Mouse (Mus musculus) A20 (cell line): ENCODE results near the gene Srsf4.
A peak's percentile ranks its signal among the peaks of the same experiment; 100 is the strongest.

Experiments used
- DNase-seq: peaks from one replicate; pipeline ENCODE4 v3.0.0-alpha.2; 2011; ENCODE audit warnings: low read depth, low spot score

Gene Srsf4

DNA sequence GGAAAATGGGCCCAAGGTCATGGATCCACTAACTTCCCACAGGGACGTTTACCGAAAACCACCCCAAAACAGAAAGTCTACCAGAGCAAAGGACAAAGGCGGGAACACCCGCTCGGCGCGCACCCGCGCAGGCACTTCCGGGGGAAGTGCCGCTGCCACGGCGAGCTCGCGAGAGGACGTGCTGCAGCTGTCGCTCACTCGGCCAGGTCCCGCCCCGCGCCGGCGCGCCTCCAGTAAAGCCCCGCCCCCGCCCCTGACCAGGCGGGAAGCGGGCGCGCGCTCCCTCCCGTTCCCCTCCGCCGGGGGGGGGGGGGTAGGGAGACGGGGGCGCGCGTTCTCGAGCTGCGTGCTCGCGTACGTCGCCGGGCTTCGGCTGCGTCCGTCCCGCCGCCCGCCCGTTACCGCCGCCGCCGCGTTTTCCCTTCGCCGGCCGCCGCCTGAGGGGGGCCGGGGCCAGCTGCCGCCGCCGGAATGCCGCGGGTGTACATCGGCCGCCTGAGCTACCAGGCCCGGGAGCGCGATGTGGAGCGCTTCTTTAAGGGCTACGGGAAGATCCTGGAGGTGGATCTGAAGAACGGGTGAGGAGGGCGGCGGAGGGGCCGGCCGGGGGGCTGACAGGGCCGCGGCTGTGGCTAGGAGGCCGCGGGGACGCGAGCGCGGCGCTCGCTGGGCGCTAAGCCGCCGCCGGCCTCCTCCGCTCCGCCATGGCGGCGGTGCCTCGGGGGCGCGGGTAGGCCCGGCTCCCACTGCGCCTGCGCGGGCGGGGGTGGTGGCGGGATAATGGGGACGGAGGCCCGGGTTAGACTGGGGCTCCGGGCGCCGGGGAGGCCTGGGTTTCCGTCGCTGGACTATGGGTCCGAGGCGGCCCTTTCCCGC, at the start of gene Srsf4:
Srsf4 (plus strand) TSS at position 325 of the 876 bp plus-strand sequence.
- DNase-seq = peak; percentile 97

DNA sequence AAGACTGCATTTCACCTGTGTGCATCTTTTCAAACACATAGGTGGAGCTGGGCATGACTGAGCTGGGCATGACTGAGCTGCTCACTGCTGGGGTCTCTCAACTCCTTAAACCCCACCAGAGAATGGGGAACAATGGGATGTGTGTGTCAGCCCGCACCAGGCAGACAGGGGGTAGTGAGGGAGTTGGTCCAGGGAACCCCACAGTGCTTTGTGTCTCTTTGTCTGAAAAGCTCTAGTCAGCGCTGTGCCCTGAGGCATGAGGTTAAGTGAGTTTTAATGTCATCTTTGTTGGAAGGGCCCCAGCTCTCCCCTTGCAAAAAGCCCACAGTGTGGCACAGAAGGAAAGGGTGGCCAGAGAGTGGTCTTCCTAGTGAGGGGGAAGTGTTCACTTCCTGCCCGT, 48.5 kb upstream of the Srsf4 start:
- no peak for DNase-seq

DNA sequence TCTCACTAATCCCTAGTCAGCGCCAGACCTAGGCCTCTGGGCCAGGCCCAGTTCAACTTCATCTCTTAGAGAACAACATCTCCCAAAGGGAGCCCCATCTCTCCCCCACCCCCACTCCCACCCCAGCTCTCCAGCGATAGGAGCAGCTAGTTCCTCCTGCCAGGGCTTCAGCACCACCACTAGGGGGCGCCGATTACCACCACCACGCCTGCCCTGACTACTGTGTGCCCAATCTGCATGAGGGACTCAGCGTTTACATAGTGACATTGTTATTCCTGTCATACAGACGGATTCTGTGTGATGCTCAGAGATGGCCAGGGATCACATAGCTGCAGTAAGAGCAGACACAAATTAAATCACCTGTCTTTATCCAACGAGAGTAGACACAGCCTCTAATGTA, 47.6 kb upstream of the Srsf4 start:
- peak; percentile 55 for DNase-seq

DNA sequence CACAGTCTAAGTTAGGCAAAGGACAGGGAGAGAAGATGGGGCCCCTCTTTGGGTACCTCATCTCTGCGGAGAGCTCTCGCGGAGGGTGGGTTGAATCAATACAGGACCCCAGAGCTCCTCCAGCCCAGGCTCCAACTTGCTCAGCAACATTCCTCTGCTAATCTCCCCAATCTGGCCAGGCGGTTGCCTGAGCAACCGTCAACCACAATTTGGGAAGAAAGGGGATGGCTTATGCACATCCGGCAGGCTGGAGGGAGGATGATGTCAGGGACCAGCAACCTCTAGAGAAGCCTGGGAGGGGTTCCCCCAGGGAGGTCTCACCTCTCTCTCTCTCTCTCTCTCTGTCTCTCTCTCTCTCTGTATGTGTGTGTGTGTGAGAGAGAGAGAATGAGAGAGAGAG, 46.5 kb upstream of the Srsf4 start:
- DNase-seq = no peak

DNA sequence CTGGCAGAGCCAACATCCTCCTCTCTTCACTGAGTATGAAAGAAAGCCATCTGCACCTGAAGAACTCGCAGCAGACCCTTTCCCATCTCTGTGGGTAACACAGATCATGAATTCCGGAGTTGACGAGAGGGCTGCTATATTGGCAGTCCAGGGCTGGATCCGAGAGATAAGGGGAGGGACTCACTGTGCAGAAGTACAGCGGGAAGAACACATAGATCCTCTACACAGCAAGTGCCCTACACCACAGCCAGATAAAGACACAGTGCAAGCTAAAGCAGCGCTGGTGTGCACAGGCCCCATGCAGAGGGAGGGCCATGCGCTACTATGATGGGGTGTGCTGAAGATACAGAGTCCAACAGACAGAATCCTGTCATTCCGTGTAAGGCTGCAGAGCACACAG, 44.3 kb upstream of the Srsf4 start:
- DNase-seq = no peak

DNA sequence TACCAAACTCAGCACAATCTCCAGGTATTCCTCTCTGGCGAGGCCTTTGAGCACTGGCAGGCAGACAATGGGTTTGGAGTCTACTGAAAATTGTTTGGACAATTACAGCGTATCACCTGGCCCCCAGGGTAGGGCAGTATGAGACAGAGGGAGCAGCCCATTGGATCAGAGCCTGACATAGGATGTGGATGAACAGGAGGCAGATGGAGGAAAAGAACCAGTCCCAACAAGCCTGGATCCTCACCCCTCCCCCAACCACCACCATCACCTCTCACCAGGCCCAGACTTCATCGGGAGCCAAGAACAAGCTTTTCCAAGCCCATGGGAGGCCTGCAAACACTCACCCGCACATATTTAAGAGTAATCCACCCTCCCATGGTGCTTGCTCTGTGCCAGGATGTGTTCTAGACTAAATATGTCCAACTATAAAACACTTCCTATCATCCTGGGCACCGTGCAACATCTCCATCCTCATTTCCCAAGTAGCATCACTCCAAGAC, 41.8 kb upstream of the Srsf4 start:
- no peak for DNase-seq

DNA sequence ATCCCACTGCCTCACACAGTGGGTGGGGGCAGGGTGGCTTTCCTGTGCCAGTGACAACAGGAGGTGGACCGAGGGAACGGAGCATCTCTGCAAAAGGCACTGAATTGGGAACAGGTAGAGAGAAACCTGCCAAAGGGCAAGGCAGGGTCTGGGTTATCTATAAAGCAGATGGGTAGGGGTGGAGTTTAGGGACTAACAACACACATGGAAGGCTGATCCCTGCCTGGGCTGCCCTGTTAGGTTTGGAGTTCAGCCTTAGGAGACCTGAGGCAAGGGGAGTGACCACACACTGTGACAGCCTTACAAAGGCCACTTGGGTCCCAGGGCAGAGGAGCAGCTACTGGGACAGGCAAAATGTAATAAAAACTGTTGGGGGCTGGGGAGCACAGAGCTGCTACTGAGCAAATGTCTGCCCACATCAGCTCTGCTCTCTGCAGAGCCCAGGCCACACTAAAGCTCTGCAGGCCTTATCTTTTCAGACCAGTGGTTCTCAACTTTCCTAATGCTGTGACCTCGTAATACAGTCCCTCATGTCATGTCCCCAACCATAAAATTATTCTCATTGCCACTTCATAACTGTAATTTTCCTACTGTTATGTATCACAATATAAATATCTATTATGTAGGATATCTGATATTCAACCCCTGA, 40.5 kb upstream of the Srsf4 start:
- no peak for DNase-seq

DNA sequence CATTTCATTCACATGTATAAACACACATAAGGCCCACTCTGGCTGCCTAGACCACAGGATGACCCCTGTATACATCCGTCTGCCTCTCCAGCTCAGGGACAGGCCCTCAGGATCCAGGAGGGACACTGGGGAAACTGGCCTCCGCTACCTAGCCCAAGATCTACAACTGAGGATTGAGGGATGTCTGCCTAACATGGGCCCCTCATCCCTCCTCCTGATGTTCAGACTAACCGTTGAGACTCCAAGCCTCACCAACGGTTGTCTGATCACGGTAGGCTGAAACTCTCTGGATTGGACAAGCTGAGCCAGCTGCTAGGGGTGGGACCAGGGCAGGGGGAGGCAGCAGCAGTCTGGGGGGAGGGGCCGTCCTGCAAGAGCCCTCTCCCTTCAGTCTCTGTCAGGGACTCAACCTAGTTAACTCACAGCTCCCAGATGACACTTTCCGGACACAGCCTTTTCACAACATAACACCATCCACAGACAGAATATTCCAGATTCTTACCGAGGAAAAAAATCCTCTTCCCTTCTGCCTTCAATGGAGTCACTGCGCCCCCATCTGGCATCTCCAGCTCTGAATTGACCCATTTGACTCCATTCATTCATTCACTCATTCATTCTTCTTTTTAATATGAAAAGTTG, 39.3 kb upstream of the Srsf4 start:
- no peak for DNase-seq

DNA sequence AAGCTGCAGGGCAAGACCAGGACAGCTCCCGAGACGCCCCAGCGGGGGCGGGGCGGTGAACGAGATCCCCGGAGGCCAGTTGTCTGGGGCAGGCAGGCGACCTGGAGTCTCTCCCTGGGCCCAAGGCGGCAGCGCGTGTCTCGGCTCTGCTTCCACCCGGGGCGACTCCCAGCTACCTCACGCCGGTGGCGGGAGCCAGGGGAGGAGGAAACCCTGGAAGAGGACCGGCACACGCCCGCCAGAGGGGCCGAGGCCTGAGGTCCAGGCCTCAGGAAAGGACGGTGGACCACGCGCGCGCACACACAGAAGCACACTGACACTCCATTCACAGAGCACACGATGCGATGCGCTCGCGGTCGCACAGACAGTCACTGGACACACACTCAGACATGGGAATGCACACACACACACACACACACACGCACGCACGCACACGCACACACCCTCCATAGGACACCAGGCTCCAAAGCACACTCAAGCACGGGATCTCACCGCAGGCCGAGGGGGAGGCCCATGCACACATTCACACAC, 37.0 kb upstream of the Srsf4 start:
- no peak for DNase-seq

DNA sequence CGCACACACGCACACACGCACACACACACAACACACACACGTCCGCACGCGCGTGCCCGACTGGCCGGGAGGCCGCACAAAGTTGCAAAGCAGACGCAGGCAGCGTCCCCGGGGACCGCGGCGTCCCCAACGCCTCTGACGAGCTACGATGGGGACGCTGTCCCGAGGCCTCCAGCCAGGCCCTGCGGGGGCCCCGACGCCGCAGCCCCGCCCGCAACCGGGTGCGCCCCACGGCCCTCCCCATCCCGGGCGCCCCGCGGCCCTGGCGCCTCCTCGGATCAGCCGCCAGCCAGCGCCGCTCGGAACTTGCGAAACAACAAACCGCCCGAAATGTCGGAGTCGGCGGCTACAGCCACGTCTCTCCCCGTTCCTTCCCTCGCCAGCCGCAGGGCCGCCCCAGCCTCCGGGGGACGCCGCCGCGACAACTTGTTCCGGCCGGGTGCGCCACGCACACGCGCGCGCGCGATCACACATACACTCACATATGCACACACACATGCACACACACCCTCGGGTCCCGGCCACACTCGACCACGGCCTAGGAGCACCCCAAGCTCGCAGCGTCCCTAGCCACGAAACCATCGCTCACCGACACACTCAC, 36.4 kb upstream of the Srsf4 start:
- no peak for DNase-seq

DNA sequence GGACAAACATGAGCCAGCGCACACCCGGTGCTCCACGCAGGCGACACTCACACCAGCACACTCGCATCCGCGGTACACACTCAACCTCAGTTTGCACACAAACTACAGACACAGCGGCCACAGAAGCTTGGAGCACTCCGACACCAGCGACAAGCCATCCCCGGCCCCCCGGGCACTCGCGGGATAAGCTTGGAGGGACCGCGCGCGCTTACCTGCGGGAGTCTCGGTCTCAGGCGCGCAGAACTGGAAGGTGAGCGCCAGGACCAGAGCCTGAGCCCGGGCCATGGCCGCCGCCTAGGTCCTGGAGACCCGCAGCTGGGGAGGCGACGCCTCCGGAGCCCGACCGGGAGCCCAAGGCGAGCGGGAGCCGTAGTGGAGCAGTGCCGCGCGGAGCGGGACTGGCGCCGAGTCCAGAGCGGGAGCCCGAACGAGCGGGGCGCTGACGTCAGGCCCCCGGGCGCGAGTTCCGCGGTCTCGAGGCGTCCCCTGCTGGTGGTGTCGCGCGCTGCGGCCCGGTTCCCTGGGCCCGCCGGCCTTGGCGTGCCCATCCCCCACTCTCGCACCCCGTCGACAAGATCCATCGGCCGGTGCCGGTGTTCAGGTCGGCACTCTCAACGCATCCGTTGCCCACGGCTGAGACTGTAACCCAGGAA, 35.4 kb upstream of the Srsf4 start, which contains the start of gene Ptpru:
Ptpru (minus strand) TSS at position 417 of the 653 bp plus-strand sequence.
- DNase-seq = peak; percentile 76

DNA sequence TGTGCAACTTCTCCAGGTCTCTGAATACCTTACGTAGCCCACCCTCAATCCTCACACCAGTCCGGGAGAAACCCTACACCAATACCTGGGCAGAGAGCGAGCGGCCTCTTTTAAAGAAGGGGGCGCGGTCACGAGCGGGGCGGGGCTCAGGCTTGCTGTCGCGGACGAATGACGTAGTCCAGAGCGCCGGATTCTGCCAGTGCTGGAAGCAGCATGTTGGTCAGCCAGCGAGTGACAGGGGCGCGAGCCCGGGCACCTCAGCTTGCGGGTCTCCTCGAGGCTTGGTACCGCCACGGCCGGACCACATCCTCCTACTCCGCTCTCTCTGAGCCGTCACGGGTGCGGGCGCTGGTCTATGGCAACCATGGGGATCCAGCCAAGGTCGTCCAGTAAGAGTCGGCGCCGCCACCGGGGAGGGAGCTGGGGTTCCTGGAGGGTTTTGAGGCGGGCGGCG, 30.1 kb upstream of the Srsf4 start, which contains the start of gene Mecr:
Mecr (plus strand) TSS at position 181 of the 454 bp plus-strand sequence.
- peak; percentile 92 for DNase-seq

DNA sequence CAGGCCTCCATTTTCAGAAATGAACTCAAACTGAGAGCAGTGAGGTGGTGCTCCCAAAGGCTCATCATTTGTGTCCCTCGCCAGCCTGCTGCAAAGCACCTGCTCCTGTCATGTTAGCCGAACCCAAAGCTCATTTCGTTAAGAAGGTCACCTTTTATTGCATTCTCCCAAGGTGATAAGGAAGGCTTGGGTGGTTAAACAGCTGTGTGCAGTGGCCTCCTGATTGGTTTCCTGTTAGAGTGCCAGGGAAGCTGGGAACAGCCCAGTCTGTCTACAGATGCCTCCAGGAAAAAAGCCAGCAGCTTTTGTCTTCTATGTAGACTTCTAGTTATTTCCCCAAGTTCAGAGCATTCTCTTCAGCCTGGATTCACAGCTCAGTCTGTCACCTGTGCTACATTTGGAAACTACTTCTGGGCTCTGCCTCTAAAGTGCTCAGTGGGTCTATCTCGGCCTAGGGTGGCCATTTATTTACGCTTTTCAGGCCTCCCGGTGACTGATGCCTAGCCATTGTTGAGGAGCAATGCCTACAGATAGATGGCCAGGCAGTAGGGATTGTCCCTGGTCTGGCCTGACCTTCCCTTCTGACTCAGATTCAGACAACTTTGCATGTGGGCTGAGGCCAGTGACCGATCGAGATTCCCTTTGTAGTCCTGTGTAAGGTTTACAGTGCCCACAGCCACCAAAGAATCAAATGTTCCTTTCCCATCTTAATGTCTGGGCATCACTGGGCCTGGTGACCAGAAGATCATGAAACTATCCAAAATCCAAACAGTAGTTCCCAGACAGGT, 27.2 kb upstream of the Srsf4 start:
- DNase-seq = no peak

DNA sequence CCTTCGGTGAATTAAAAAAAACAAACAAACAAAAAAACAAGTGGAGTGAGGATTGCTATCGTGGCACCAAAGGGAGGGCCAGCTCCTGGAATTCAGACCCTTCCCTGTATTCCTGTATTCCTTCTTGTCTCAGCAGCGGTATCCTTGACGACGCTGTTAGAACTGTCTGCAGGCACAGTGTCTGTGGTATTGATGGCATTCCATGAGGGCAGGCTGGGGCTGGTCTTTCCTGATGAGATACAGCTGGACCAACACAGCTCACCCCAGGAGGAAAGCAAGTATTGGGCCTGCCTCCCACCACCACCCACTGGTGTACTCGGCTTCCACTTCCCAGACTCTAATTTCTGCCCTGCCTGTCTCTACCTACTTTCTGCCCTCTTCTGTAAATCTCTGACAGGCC, 25.3 kb upstream of the Srsf4 start:
- DNase-seq = no peak

DNA sequence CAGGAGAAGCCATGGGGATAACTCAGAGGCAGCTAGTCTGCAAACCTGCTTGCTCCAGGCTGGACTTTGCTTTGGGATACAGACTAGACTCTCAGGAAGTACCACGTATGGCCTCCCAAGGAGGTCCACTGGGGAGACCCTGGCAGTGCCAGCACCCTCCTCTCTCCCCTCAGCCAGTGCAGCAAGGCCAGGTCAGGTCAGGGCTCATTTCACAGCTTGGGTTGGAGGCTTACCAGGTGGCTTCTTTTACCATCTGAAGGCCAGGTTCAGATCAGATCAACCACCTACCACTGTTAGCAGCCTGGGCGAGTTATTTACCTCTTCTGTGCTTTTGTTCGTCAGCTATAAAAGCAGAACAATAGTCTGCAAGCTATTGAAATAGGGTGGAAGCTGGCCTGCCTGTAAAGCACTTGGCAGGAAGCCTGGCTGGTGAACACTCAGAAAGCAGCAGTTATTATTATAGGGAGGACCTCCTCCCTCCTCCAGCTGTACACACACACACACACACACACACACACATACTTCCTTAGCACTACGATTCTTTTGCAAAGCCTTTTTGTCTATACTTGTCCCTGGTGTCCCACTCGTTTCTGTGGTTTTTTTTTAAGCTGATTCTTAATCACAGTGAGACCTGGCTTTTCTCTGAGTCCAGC, 23.3 kb upstream of the Srsf4 start:
- no peak for DNase-seq

DNA sequence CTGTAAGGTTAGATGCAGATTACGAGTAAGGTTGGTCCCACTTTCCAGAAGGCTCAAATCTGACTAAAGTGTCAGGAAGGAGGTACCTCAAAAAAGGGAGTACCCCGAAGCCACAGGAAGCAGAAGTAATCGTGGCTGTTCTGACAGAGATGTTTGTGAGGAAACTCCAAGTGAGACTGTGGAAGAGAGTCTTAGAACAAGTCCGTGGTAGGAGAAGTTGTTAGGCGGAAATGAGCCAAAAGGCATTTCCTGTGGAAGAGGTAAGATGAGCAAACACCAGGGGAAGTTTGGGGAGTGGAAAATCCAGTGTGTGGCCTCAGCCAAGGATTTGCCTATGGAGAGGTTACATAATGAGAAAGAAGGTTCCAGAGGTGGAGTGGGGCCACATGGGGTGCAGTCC, 18.5 kb upstream of the Srsf4 start:
- no peak for DNase-seq

DNA sequence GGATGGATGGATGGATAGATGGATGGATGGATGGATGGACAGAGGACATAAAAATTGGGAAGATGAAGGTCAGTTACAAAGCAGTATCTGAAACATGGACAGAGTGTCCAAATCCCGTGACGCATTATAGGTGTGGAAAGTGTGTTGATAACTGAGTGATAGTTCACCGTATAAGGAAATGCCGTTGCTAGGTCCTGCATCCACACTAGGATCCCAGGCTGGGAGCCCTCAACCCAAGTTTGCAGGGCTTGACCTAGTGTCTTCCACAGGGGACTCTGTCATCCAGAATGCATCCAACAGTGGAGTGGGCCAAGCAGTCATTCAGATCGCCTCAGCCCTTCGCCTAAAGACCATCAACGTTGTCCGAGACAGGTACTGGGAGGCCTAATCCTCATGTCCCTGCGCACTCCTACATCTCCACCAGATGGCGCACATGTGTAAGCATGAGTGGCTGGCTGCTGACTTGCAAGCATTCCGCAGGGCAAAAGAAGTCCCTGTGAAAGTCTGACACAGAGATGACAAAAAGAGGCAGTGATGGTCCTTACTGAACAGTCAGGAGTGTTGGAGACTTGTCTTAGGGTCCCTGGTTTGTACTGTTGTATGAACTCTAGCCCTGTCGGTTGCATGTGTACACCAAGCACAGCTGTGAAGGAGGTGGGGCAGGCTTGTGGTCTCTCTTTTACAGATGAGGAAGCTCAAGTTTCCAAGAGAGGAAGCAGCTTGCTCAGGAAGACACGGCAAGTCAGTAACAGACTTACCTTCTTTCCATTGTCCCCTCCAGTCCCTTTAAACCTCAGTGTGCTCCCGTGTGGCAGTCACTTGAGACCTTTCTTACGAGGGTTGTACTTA, 12.7 kb upstream of the Srsf4 start:
- DNase-seq = peak; percentile 82

DNA sequence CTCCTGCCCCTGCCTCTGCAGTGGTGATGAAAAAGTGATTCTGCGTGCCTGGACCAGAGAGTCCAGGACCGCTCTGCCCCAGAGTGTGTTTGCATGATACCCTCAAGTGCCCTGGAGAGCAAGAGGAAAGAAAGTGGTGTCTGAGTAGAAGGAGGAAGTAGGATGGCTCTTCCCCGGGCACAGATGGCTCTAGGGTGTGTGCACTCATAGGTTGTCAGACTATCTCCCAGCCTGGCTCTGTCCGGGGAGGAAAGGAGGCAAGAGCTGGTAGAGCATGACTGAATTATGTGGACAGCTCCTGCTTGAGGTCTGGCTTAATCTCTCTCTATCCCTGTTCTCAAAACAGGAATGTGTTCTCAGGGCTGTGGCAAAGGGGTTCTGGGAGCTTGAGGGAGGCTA, 12.1 kb upstream of the Srsf4 start:
- peak; percentile 57 for DNase-seq
